Mouse (Mus musculus): ENCODE results near the gene Kif1b. TPM values are rescaled to one million over a fixed set of nuclear protein-coding genes. Genes with fewer than 3 reads are reported as not detected.

Gene Kif1b
- polyA plus RNA-seq, 1 experiment from 2014 or later: 96.4 TPM

- Histone ChIP-seq H3K27me3 (ENCODE audit: control insufficient read depth, insufficient read depth, low read length) (no peaks in the 10 kb centered on the region), H3K9me3 (ENCODE audit: control insufficient read depth, low read length) (no peaks in the 10 kb centered on the region), H3K27ac (ENCODE audit: low read depth, low read length) (no peak overlapping the region), H3K4me2 (ENCODE audit: low read depth, low read length, severe bottlenecking) (no peak overlapping the region), H3K9ac (ENCODE audit: low read length) (no peak overlapping the region), H3K4me3 (ENCODE audit: low read depth, low read length) (no peak overlapping the region), H3K4me1 (replicated peaks; ENCODE audit: control insufficient read depth, insufficient read depth, low read length) (no peaks in the 10 kb centered on the region), H3K36me3 (ENCODE audit: control insufficient read depth, insufficient read depth, low read length) (peaks cover 7% of the 10 kb centered on the region; the same call in 1 of the 2 replicates)
- DNase-seq (ENCODE audit: low spot score): no peak
- ATAC-seq (replicated peaks; ENCODE audit: low FRiP score): no peak
- WGBS: 91% methylated on average over 2 of the region's 2 CpGs
These were observed 118.9 kb downstream of the Kif1b start for GRCm38 (mm10) chr4:149188563-149188962.

GRCm38 (mm10) chr4:149182755-149183154 is 124.7 kb downstream of the Kif1b start:
- Histone ChIP-seq H3K4me1 (replicated peaks; ENCODE audit: control insufficient read depth, insufficient read depth, low read length) (no peaks in the 10 kb centered on the region), H3K27ac (ENCODE audit: low read depth, low read length) (no peak overlapping the region), H3K36me3 (ENCODE audit: control insufficient read depth, insufficient read depth, low read length) (peaks cover 14% of the 10 kb centered on the region; the same call in 1 of the 2 replicates), H3K9ac (ENCODE audit: low read length) (no peak overlapping the region), H3K27me3 (ENCODE audit: control insufficient read depth, insufficient read depth, low read length) (no peaks in the 10 kb centered on the region), H3K4me3 (ENCODE audit: low read depth, low read length) (no peak overlapping the region), H3K9me3 (ENCODE audit: control insufficient read depth, low read length) (no peaks in the 10 kb centered on the region), H3K4me2 (ENCODE audit: low read depth, low read length, severe bottlenecking) (no peak overlapping the region)
- DNase-seq (ENCODE audit: low spot score) (peak; percentile 61), ATAC-seq (replicated peaks; ENCODE audit: low FRiP score) (no peak)
- 55% methylated on average over 4 of the region's 4 CpGs for WGBS

GRCm38 (mm10) chr4:149182192-149182591 is 125.3 kb downstream of the Kif1b start:
- Histone ChIP-seq H3K4me2 (ENCODE audit: low read depth, low read length, severe bottlenecking) (no peak overlapping the region), H3K4me1 (replicated peaks; ENCODE audit: control insufficient read depth, insufficient read depth, low read length) (no peaks in the 10 kb centered on the region), H3K9ac (ENCODE audit: low read length) (no peak overlapping the region), H3K4me3 (ENCODE audit: low read depth, low read length) (no peak overlapping the region), H3K27ac (ENCODE audit: low read depth, low read length) (no peak overlapping the region), H3K9me3 (ENCODE audit: control insufficient read depth, low read length) (no peaks in the 10 kb centered on the region), H3K36me3 (ENCODE audit: control insufficient read depth, insufficient read depth, low read length) (peaks cover 13% of the 10 kb centered on the region; the same call in 1 of the 2 replicates), H3K27me3 (ENCODE audit: control insufficient read depth, insufficient read depth, low read length) (no peaks in the 10 kb centered on the region)
- DNase-seq (ENCODE audit: low spot score): no peak
- WGBS: 88% methylated on average over 7 of the region's 7 CpGs
- ATAC-seq (replicated peaks; ENCODE audit: low FRiP score): no peak

GRCm38 (mm10) chr4:149179573-149179972 is 127.9 kb downstream of the Kif1b start:
- no peak overlapping the region for H3K4me2 ChIP-seq (ENCODE audit: low read depth, low read length, severe bottlenecking)
- H3K27ac ChIP-seq (ENCODE audit: low read depth, low read length): no peak overlapping the region
- no peak overlapping the region for H3K9ac ChIP-seq (ENCODE audit: low read length)
- H3K36me3 ChIP-seq (ENCODE audit: control insufficient read depth, insufficient read depth, low read length): peaks cover 11% of the 10 kb centered on the region; the same call in 1 of the 2 replicates
- no peaks in the 10 kb centered on the region for H3K9me3 ChIP-seq (ENCODE audit: control insufficient read depth, low read length)
- H3K27me3 ChIP-seq (ENCODE audit: control insufficient read depth, insufficient read depth, low read length): no peaks in the 10 kb centered on the region
- 62% methylated on average over 4 of the region's 4 CpGs for WGBS
- H3K4me1 ChIP-seq (replicated peaks; ENCODE audit: control insufficient read depth, insufficient read depth, low read length): no peaks in the 10 kb centered on the region
- no peak overlapping the region for H3K4me3 ChIP-seq (ENCODE audit: low read depth, low read length)
- no peak for DNase-seq (ENCODE audit: low spot score)
- ATAC-seq (replicated peaks; ENCODE audit: low FRiP score): no peak

- H3K9me3 ChIP-seq (ENCODE audit: control insufficient read depth, low read length): no peaks in the 10 kb centered on the region
- DNase-seq (ENCODE audit: low spot score) (no peak), ATAC-seq (replicated peaks; ENCODE audit: low FRiP score) (no peak)
- H3K4me3 ChIP-seq (ENCODE audit: low read depth, low read length): no peak overlapping the region
- H3K9ac ChIP-seq (ENCODE audit: low read length): no peak overlapping the region
- no peaks in the 10 kb centered on the region for H3K27me3 ChIP-seq (ENCODE audit: control insufficient read depth, insufficient read depth, low read length)
- 89% methylated on average over 7 of the region's 7 CpGs for whole genome bisulfite sequencing
- no peak overlapping the region; the same call in 1 of the 2 replicates for H3K27ac ChIP-seq (ENCODE audit: low read depth, low read length)
- no peaks in the 10 kb centered on the region for H3K4me1 ChIP-seq (replicated peaks; ENCODE audit: control insufficient read depth, insufficient read depth, low read length)
- H3K4me2 ChIP-seq (ENCODE audit: low read depth, low read length, severe bottlenecking): no peak overlapping the region
- H3K36me3 ChIP-seq (ENCODE audit: control insufficient read depth, insufficient read depth, low read length): peaks cover 11% of the 10 kb centered on the region; the same call in 1 of the 2 replicates
These were observed 128.3 kb downstream of the Kif1b start for GRCm38 (mm10) chr4:149179160-149179559.

GRCm38 (mm10) chr4:149178328-149178727 is 129.2 kb downstream of the Kif1b start:
- peaks cover 11% of the 10 kb centered on the region; the same call in 1 of the 2 replicates for H3K36me3 ChIP-seq (ENCODE audit: control insufficient read depth, insufficient read depth, low read length)
- no peaks in the 10 kb centered on the region for H3K27me3 ChIP-seq (ENCODE audit: control insufficient read depth, insufficient read depth, low read length)
- 81% methylated on average over 7 of the region's 7 CpGs for WGBS
- no peak overlapping the region for H3K27ac ChIP-seq (ENCODE audit: low read depth, low read length)
- DNase-seq (ENCODE audit: low spot score) (no peak), ATAC-seq (replicated peaks; ENCODE audit: low FRiP score) (no peak)
- H3K4me2 ChIP-seq (ENCODE audit: low read depth, low read length, severe bottlenecking): no peak overlapping the region
- H3K4me3 ChIP-seq (ENCODE audit: low read depth, low read length): no peak overlapping the region
- no peaks in the 10 kb centered on the region; the same call in 1 of the 2 replicates for H3K4me1 ChIP-seq (replicated peaks; ENCODE audit: control insufficient read depth, insufficient read depth, low read length)
- H3K9me3 ChIP-seq (ENCODE audit: control insufficient read depth, low read length): no peaks in the 10 kb centered on the region
- no peak overlapping the region for H3K9ac ChIP-seq (ENCODE audit: low read length)

GRCm38 (mm10) chr4:149177046-149177445 is 130.4 kb downstream of the Kif1b start:
- WGBS: 39% methylated on average over 5 of the region's 5 CpGs
- Histone ChIP-seq H3K4me2 (ENCODE audit: low read depth, low read length, severe bottlenecking) (no peak overlapping the region), H3K9me3 (ENCODE audit: control insufficient read depth, low read length) (no peaks in the 10 kb centered on the region), H3K27me3 (ENCODE audit: control insufficient read depth, insufficient read depth, low read length) (no peaks in the 10 kb centered on the region), H3K4me3 (ENCODE audit: low read depth, low read length) (no peak overlapping the region), H3K9ac (ENCODE audit: low read length) (no peak overlapping the region), H3K27ac (ENCODE audit: low read depth, low read length) (no peak overlapping the region), H3K36me3 (ENCODE audit: control insufficient read depth, insufficient read depth, low read length) (peaks cover 10% of the 10 kb centered on the region; the same call in 1 of the 2 replicates), H3K4me1 (replicated peaks; ENCODE audit: control insufficient read depth, insufficient read depth, low read length) (no peaks in the 10 kb centered on the region; the same call in 1 of the 2 replicates)
- DNase-seq (ENCODE audit: low spot score) (no peak), ATAC-seq (replicated peaks; ENCODE audit: low FRiP score) (no peak)

- Histone ChIP-seq H3K27ac (ENCODE audit: low read depth, low read length) (no peak overlapping the region), H3K9me3 (ENCODE audit: control insufficient read depth, low read length) (no peaks in the 10 kb centered on the region), H3K27me3 (ENCODE audit: control insufficient read depth, insufficient read depth, low read length) (no peaks in the 10 kb centered on the region), H3K4me1 (replicated peaks; ENCODE audit: control insufficient read depth, insufficient read depth, low read length) (no peaks in the 10 kb centered on the region; the same call in 1 of the 2 replicates), H3K36me3 (ENCODE audit: control insufficient read depth, insufficient read depth, low read length) (peaks cover 6% of the 10 kb centered on the region; the same call in 1 of the 2 replicates), H3K9ac (ENCODE audit: low read length) (no peak overlapping the region), H3K4me2 (ENCODE audit: low read depth, low read length, severe bottlenecking) (no peak overlapping the region), H3K4me3 (ENCODE audit: low read depth, low read length) (no peak overlapping the region)
- no peak for DNase-seq (ENCODE audit: low spot score)
- ATAC-seq (replicated peaks; ENCODE audit: low FRiP score): no peak
- WGBS: 90% methylated on average over 6 of the region's 6 CpGs
These were observed 130.8 kb downstream of the Kif1b start for GRCm38 (mm10) chr4:149176645-149177044.

GRCm38 (mm10) chr4:149173661-149174060 is 133.8 kb downstream of the Kif1b start:
- DNase-seq (ENCODE audit: low spot score): no peak
- Histone ChIP-seq H3K27me3 (ENCODE audit: control insufficient read depth, insufficient read depth, low read length) (no peaks in the 10 kb centered on the region), H3K9me3 (ENCODE audit: control insufficient read depth, low read length) (no peaks in the 10 kb centered on the region), H3K4me1 (replicated peaks; ENCODE audit: control insufficient read depth, insufficient read depth, low read length) (no peaks in the 10 kb centered on the region; the same call in 1 of the 2 replicates), H3K27ac (ENCODE audit: low read depth, low read length) (no peak overlapping the region), H3K4me3 (ENCODE audit: low read depth, low read length) (no peak overlapping the region), H3K9ac (ENCODE audit: low read length) (no peak overlapping the region), H3K4me2 (ENCODE audit: low read depth, low read length, severe bottlenecking) (no peak overlapping the region), H3K36me3 (ENCODE audit: control insufficient read depth, insufficient read depth, low read length) (no peaks in the 10 kb centered on the region; the same call in 1 of the 2 replicates)
- no peak for ATAC-seq (replicated peaks; ENCODE audit: low FRiP score)
- 94% methylated on average over 6 of the region's 6 CpGs for WGBS
